Mouse (Mus musculus) thymus, adult 2 months (tissue): ENCODE measurements around the gene Plod2. TPM values are rescaled to one million over a fixed set of nuclear protein-coding genes. Genes with fewer than 3 reads are reported as not detected.

ENCODE experiments used
- DNase-seq: peaks from one replicate; pipeline ENCODE4 v3.0.0; 2021
- H3K27ac ChIP-seq: fragments of 200-500 bp; 2 replicates; pipeline ENCODE4 v1.5.1; 2012; ENCODE audit warnings: low read length, control low read depth; ENCODE audit not compliant: control insufficient read depth, insufficient read depth
- H3K27me3 ChIP-seq: fragments of 200-500 bp; 2 replicates; pipeline ENCODE4 v1.6.1; 2012; ENCODE audit warnings: mild to moderate bottlenecking, low read length, moderate library complexity, mixed read lengths; ENCODE audit not compliant: control insufficient read depth, insufficient read depth
- H3K36me3 ChIP-seq: fragments of 200-500 bp; 2 replicates; pipeline ENCODE4 v1.6.1; 2012; ENCODE audit warnings: mild to moderate bottlenecking, low read length, moderate library complexity; ENCODE audit not compliant: control insufficient read depth, insufficient read depth
- H3K4me1 ChIP-seq: fragments of 200-500 bp; replicated peaks from 2 replicates; pipeline ENCODE4 v1.6.1; 2012; ENCODE audit warnings: low read length; ENCODE audit not compliant: control insufficient read depth, insufficient read depth
- H3K4me3 ChIP-seq: fragments of 200-500 bp; 2 replicates; pipeline ENCODE4 v1.5.1; 2012; ENCODE audit warnings: mild to moderate bottlenecking, low read length, control low read depth, moderate library complexity; ENCODE audit not compliant: control insufficient read depth, insufficient read depth
- CTCF ChIP-seq: fragments of 200-500 bp; IDR thresholded peaks from 2 replicates; pipeline ENCODE4 v1.5.1; 2012; ENCODE audit warnings: mild to moderate bottlenecking, control low read depth, low read length, moderate library complexity, borderline replicate concordance; ENCODE audit not compliant: control insufficient read depth, poor library complexity, insufficient read depth; ENCODE audit errors: extremely low read depth
- POLR2A ChIP-seq: fragments of 200-500 bp; IDR thresholded peaks from 2 replicates; pipeline ENCODE4 v1.6.1; 2012; ENCODE audit warnings: mild to moderate bottlenecking, low read length, control low read depth, moderate library complexity; ENCODE audit not compliant: control insufficient read depth, poor library complexity, insufficient read depth; ENCODE audit errors: extremely low read depth
- WGBS: fragments of 180-500 bp; shearing (Covaris S2); methylation state at CpG from one replicate; pipeline ENCODE4 v1.1.7; 2018; 5-methylcytosine and 5-hydroxymethylcytosine counted together
- polyA plus RNA-seq: library from polyadenylated mRNA; depleted of rRNA; stranded (reverse); fragments of >200 nt; gene quantifications from 2 replicates; pipeline ENCODE4 v1.2.3, GENCODE M21; 2012; rRNA removed

Plod2 gene
- polyA plus RNA-seq, 1 experiment, result 3.6 TPM

DNA sequence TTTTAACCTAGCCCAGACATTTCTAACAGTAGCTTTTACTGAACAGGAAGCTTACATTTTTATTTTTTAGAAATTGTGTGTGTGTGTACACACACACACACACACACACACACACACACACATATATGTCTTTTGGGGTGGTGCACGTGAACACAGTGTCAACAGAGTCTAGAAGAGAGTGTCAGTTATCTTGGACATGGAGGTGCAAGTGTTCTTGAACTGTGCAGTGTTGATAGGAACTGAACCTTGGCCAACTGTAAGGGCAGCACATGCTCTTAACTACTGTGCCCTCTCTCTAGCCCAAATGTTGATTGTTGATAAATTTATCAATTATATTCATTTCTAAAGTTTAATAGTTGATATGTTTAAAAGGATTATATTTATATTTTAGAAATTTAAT lies 78.1 kb downstream of the Plod2 start:
- 83% methylated on average over 1 of the region's 1 CpGs for WGBS

GRCm38 (mm10) chr9:92621246-92621645 lies 79.2 kb downstream of the Plod2 start:
- Histone ChIP-seq H3K27me3 (no peaks in the 10 kb centered on the region), H3K27ac (no peak overlapping the region), H3K4me1 (no peaks in the 10 kb centered on the region), H3K36me3 (no peaks in the 10 kb centered on the region), H3K4me3 (no peak overlapping the region)
- TF ChIP-seq POLR2A (no peak), CTCF (no peak)
- 70% methylated on average over 3 of the region's 3 CpGs for WGBS
- DNase-seq, result no peak

More for the DNA sequence above, 78.1 kb downstream of the Plod2 start:
- Histone ChIP-seq H3K36me3 (no peaks in the 10 kb centered on the region), H3K27me3 (no peaks in the 10 kb centered on the region), H3K4me3 (no peak overlapping the region), H3K27ac (no peak overlapping the region), H3K4me1 (no peaks in the 10 kb centered on the region)
- no peak for DNase-seq
- TF ChIP-seq CTCF, result no peak
- TF ChIP-seq POLR2A, result no peak

DNA sequence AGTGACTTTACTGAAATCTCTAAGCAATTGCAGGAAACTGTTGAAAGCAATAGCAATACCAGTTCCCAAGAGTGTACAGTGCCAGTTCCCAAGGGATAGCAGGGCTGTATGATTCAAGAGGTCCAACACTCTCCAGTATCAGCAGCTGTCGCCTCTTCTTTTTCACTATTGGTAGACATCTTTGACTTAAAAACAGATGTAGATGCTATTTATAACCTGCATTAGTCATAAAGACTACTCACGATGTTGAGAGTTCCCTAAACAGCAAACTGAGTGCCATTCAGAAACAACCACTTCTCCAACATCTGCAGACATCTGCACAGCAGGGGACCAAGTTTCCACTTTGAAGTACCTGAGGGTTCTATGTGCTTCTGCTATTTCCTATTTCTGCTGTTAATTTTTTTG lies 79.9 kb downstream of the Plod2 start:
- H3K36me3 ChIP-seq, result no peaks in the 10 kb centered on the region
- no peaks in the 10 kb centered on the region for H3K27me3 ChIP-seq
- no peak overlapping the region for H3K27ac ChIP-seq
- DNase-seq, result no peak
- 31% methylated on average over 2 of the region's 2 CpGs for WGBS
- H3K4me1 ChIP-seq, result no peaks in the 10 kb centered on the region
- no peak overlapping the region for H3K4me3 ChIP-seq
- TF ChIP-seq POLR2A, result no peak
- no peak for TF ChIP-seq CTCF

GRCm38 (mm10) chr9:92634792-92635191 lies 92.8 kb downstream of the Plod2 start:
- Histone ChIP-seq H3K27me3 (no peaks in the 10 kb centered on the region), H3K36me3 (no peaks in the 10 kb centered on the region), H3K4me3 (no peak overlapping the region), H3K4me1 (no peaks in the 10 kb centered on the region), H3K27ac (no peak overlapping the region)
- TF ChIP-seq CTCF (no peak), POLR2A (no peak)
- no peak for DNase-seq
- 89% methylated on average over 3 of the region's 3 CpGs for WGBS

- Histone ChIP-seq H3K4me3 (no peak overlapping the region), H3K4me1 (no peaks in the 10 kb centered on the region), H3K27me3 (no peaks in the 10 kb centered on the region), H3K36me3 (no peaks in the 10 kb centered on the region), H3K27ac (no peak overlapping the region)
- no peak for DNase-seq
- TF ChIP-seq POLR2A (no peak), CTCF (no peak)
- 73% methylated on average over 6 of the region's 6 CpGs for WGBS
Observed at GRCm38 (mm10) chr9:92639200-92639897, 97.3 kb downstream of the Plod2 start.

GRCm38 (mm10) chr9:92641717-92642116 lies 99.7 kb downstream of the Plod2 start:
- no peaks in the 10 kb centered on the region for H3K4me1 ChIP-seq
- no peak for TF ChIP-seq POLR2A
- WGBS, result 6% methylated on average over 1 of the region's 1 CpGs
- no peak overlapping the region for H3K4me3 ChIP-seq
- no peaks in the 10 kb centered on the region for H3K27me3 ChIP-seq
- no peaks in the 10 kb centered on the region for H3K36me3 ChIP-seq
- no peak for DNase-seq
- no peak overlapping the region for H3K27ac ChIP-seq

Other genes with a start within 250 kb of the Plod2 start
- gene 1700057G04Rik, start 232.8 kb upstream of the Plod2 start, polyA plus RNA-seq, result not detected in 2 replicates
- 1.2 and 1.3 TPM in 2 replicates for gene Plscr4, start 84.8 kb upstream of the Plod2 start, polyA plus RNA-seq